Mouse (Mus musculus): ENCODE results near the gene Wdr48. TPM values are rescaled to one million over a fixed set of nuclear protein-coding genes. Genes with fewer than 3 reads are reported as not detected.

Wdr48 gene
- polyA plus RNA-seq (2014; fragmentation: Nextera tagmentation; extraction: Ambion mirVana), result 45.6 and 49.2 TPM in 2 replicates

DNA sequence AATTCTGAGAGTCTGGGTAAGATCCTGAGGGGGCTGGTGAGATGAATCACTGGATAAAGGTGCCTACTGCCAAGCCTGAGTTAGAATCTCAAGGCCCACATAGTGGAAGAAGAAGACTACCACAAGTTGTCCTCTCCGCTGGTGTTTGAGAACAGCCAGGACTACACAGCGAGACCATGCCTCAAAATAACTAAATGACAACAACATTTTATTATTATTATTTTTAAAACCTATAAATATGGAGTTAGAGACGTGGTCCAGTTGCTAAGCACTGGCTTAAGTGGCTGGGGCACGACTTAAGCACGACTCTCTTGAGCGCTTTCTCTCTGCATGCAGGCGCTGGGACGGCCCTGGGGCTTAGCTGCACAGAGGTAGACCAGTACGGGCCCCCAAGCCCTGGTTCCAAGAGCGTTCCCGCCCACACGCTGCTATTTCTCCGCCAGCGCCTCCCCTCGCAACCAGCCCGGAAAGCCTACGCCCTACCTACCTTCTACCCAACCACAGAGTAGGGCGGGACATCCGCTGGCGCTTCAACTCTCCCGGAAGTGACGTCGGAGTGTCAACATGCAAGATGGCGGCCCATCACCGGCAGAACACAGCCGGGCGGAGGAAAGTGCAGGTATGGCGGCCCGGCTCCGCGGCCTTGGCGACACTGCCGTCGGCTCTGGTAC lies at the start of gene Wdr48:
TSS of gene Wdr48 (plus strand) at position 540 of the 671 bp plus-strand sequence.
- Histone ChIP-seq H3K4me3 (ENCODE audit: low read depth, low read length) (peak within 1 kb of the TSS; percentile 96), H3K4me2 (peak within 1 kb of the TSS; percentile 89), H3K27ac (ENCODE audit: low read depth, low read length) (peak within 1 kb of the TSS; percentile 68), H3K9me3 (ENCODE audit: control insufficient read depth, low read length) (no peaks in the 10 kb centered on the region), H3K9ac (ENCODE audit: low read depth, low read length) (peak within 1 kb of the TSS; percentile 83), H3K4me1 (replicated peaks; ENCODE audit: control insufficient read depth, insufficient read depth, low read length) (peaks cover 8% of the 10 kb centered on the region), H3K27me3 (replicated peaks; ENCODE audit: control insufficient read depth, insufficient read depth, low read length) (no peaks in the 10 kb centered on the region), H3K36me3 (ENCODE audit: control insufficient read depth, insufficient read depth, low read length) (no peaks in the 10 kb centered on the region)
- DNase-seq (ENCODE audit: low spot score) (peak; percentile 94), ATAC-seq (replicated peaks; ENCODE audit: low FRiP score) (peak; percentile 99)
- WGBS, result 3% methylated on average over 34 of the region's 34 CpGs

DNA sequence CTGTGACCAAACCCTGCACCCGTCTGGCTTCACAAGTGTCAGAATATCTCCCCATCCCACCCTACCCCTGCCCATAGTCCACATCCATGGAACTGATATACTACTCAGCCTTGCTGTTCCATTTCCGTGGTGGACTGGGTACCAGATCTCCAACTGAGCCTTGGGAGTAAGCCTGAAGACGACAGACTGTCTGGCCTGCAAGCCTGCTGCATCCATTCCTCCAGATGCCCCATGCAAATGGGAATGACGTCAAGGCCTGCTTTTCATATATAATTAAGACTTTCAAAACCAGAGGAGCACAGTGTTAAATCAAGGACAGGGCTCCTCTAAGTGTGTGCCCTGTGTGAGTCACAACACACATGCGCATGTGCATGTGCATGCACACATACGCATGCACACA lies 47.5 kb upstream of the Wdr48 start:
- Histone ChIP-seq H3K27me3 (replicated peaks; ENCODE audit: control insufficient read depth, insufficient read depth, low read length) (no peaks in the 10 kb centered on the region), H3K4me3 (ENCODE audit: low read depth, low read length) (no peak overlapping the region), H3K4me1 (replicated peaks; ENCODE audit: control insufficient read depth, insufficient read depth, low read length) (0 out of 2 replicates have a peak, but pooled peaks cover 3% of the 10 kb centered on the region), H3K9ac (ENCODE audit: low read depth, low read length) (no peak overlapping the region), H3K36me3 (ENCODE audit: control insufficient read depth, insufficient read depth, low read length) (no peaks in the 10 kb centered on the region), H3K9me3 (ENCODE audit: control insufficient read depth, low read length) (no peaks in the 10 kb centered on the region), H3K4me2 (no peak overlapping the region), H3K27ac (ENCODE audit: low read depth, low read length) (no peak overlapping the region)
- DNase-seq (ENCODE audit: low spot score), result no peak
- no peak for ATAC-seq (replicated peaks; ENCODE audit: low FRiP score)
- 79% methylated on average over 6 of the region's 6 CpGs for WGBS

- DNase-seq (ENCODE audit: low spot score) (no peak), ATAC-seq (replicated peaks; ENCODE audit: low FRiP score) (no peak)
- Histone ChIP-seq H3K9ac (ENCODE audit: low read depth, low read length) (no peak overlapping the region), H3K4me3 (ENCODE audit: low read depth, low read length) (no peak overlapping the region), H3K27me3 (replicated peaks; ENCODE audit: control insufficient read depth, insufficient read depth, low read length) (no peaks in the 10 kb centered on the region), H3K36me3 (ENCODE audit: control insufficient read depth, insufficient read depth, low read length) (no peaks in the 10 kb centered on the region), H3K27ac (ENCODE audit: low read depth, low read length) (no peak overlapping the region), H3K9me3 (ENCODE audit: control insufficient read depth, low read length) (no peaks in the 10 kb centered on the region), H3K4me1 (replicated peaks; ENCODE audit: control insufficient read depth, insufficient read depth, low read length) (no peaks in the 10 kb centered on the region), H3K4me2 (no peak overlapping the region)
- 48% methylated on average over 7 of the region's 7 CpGs for WGBS
Measured at GRCm38 (mm10) chr9:119848671-119849070, 46.0 kb upstream of the Wdr48 start.

- ATAC-seq (replicated peaks; ENCODE audit: low FRiP score) (no peak), DNase-seq (ENCODE audit: low spot score) (no peak)
- Histone ChIP-seq H3K27ac (ENCODE audit: low read depth, low read length) (no peak overlapping the region), H3K9me3 (ENCODE audit: control insufficient read depth, low read length) (no peaks in the 10 kb centered on the region), H3K36me3 (ENCODE audit: control insufficient read depth, insufficient read depth, low read length) (no peaks in the 10 kb centered on the region), H3K4me2 (no peak overlapping the region), H3K4me3 (ENCODE audit: low read depth, low read length) (no peak overlapping the region), H3K9ac (ENCODE audit: low read depth, low read length) (no peak overlapping the region), H3K27me3 (replicated peaks; ENCODE audit: control insufficient read depth, insufficient read depth, low read length) (no peaks in the 10 kb centered on the region), H3K4me1 (replicated peaks; ENCODE audit: control insufficient read depth, insufficient read depth, low read length) (no peaks in the 10 kb centered on the region)
- 30% methylated on average over 8 of the region's 8 CpGs for WGBS
Measured at GRCm38 (mm10) chr9:119849214-119849613, 45.5 kb upstream of the Wdr48 start.

- no peak for DNase-seq (ENCODE audit: low spot score)
- Histone ChIP-seq H3K9ac (ENCODE audit: low read depth, low read length) (no peak overlapping the region), H3K4me1 (replicated peaks; ENCODE audit: control insufficient read depth, insufficient read depth, low read length) (no peaks in the 10 kb centered on the region), H3K27ac (ENCODE audit: low read depth, low read length) (no peak overlapping the region), H3K27me3 (replicated peaks; ENCODE audit: control insufficient read depth, insufficient read depth, low read length) (no peaks in the 10 kb centered on the region), H3K9me3 (ENCODE audit: control insufficient read depth, low read length) (no peaks in the 10 kb centered on the region), H3K4me3 (ENCODE audit: low read depth, low read length) (no peak overlapping the region), H3K4me2 (no peak overlapping the region), H3K36me3 (ENCODE audit: control insufficient read depth, insufficient read depth, low read length) (no peaks in the 10 kb centered on the region)
- no peak for ATAC-seq (replicated peaks; ENCODE audit: low FRiP score)
- 72% methylated on average over 10 of the region's 10 CpGs for WGBS
Measured at GRCm38 (mm10) chr9:119852347-119853030, 42.2 kb upstream of the Wdr48 start.

DNA sequence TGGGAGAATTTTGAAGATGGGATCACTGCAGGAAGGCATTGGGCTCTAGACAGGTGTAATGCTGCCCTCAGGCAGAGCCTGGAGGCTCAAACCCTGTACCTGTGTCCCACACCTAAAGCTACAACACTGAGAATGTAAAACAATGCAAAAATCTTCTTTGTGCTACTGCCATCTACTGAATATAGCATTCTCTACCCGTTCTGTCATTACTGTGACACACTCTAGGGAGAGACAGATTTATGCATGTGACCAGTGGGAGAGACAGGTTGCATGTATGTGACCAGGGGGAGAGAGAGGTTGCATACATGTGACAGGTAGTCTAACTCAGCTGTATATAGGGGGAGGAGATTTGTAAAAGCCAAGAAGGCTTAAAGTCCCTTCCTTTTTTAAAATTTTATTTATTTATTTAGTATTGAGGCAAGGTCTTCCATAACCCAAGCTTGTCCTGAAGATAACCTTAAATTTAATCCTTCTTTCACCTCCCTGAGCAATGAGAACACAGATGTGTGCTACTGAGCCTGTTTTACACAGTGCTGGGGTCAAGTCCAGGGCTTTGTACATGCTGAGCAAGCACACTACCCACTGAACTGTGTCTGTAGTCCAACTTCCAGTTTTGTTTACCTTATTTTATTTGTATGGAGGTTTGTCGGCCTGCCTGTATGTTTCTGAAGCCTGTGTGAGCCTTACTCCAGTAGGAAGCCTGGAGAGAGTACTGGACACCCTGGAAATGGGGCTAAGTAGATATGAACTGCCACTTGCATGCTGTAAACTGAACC lies 41.4 kb upstream of the Wdr48 start:
- Histone ChIP-seq H3K4me1 (replicated peaks; ENCODE audit: control insufficient read depth, insufficient read depth, low read length) (no peaks in the 10 kb centered on the region), H3K9ac (ENCODE audit: low read depth, low read length) (no peak overlapping the region), H3K4me3 (ENCODE audit: low read depth, low read length) (no peak overlapping the region), H3K36me3 (ENCODE audit: control insufficient read depth, insufficient read depth, low read length) (no peaks in the 10 kb centered on the region), H3K9me3 (ENCODE audit: control insufficient read depth, low read length) (no peaks in the 10 kb centered on the region), H3K27me3 (replicated peaks; ENCODE audit: control insufficient read depth, insufficient read depth, low read length) (no peaks in the 10 kb centered on the region), H3K4me2 (no peak overlapping the region), H3K27ac (ENCODE audit: low read depth, low read length) (no peak overlapping the region)
- ATAC-seq (replicated peaks; ENCODE audit: low FRiP score) (no peak), DNase-seq (ENCODE audit: low spot score) (no peak)
- 70% methylated on average over 2 of the region's 2 CpGs for WGBS

DNA sequence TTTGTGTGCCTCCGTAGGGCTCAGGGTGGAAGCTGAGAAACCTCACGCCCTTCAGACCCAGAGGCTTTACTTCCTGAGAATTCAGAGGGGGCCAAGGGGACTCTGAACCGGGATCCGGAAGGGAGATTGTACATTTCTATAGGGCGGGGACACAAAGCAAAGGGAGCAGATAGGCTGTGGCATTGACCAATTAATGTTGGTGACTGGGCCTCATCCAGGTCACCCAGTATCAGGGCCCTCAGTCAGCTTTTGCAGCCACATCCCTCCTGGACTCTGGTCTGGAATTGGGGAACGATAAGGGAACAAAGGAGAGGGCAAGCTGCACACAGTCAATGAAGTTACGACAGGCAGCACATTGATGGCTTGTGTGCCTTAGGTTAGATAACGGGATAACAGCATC lies 40.5 kb upstream of the Wdr48 start:
- WGBS, result 61% methylated on average over 8 of the region's 8 CpGs
- ATAC-seq (replicated peaks; ENCODE audit: low FRiP score), result no peak
- Histone ChIP-seq H3K4me1 (replicated peaks; ENCODE audit: control insufficient read depth, insufficient read depth, low read length) (no peaks in the 10 kb centered on the region), H3K27ac (ENCODE audit: low read depth, low read length) (no peak overlapping the region), H3K4me3 (ENCODE audit: low read depth, low read length) (no peak overlapping the region), H3K4me2 (no peak overlapping the region), H3K27me3 (replicated peaks; ENCODE audit: control insufficient read depth, insufficient read depth, low read length) (no peaks in the 10 kb centered on the region), H3K36me3 (ENCODE audit: control insufficient read depth, insufficient read depth, low read length) (no peaks in the 10 kb centered on the region), H3K9ac (ENCODE audit: low read depth, low read length) (no peak overlapping the region), H3K9me3 (ENCODE audit: control insufficient read depth, low read length) (no peaks in the 10 kb centered on the region)
- DNase-seq (ENCODE audit: low spot score), result no peak

- Histone ChIP-seq H3K27ac (ENCODE audit: low read depth, low read length) (no peak overlapping the region), H3K4me3 (ENCODE audit: low read depth, low read length) (no peak overlapping the region), H3K36me3 (ENCODE audit: control insufficient read depth, insufficient read depth, low read length) (no peaks in the 10 kb centered on the region), H3K9ac (ENCODE audit: low read depth, low read length) (no peak overlapping the region), H3K9me3 (ENCODE audit: control insufficient read depth, low read length) (no peaks in the 10 kb centered on the region), H3K4me1 (replicated peaks; ENCODE audit: control insufficient read depth, insufficient read depth, low read length) (no peaks in the 10 kb centered on the region), H3K27me3 (replicated peaks; ENCODE audit: control insufficient read depth, insufficient read depth, low read length) (no peaks in the 10 kb centered on the region), H3K4me2 (no peak overlapping the region)
- 60% methylated on average over 4 of the region's 4 CpGs for WGBS
- ATAC-seq (replicated peaks; ENCODE audit: low FRiP score) (no peak; the same call in 1 of the 2 replicates), DNase-seq (ENCODE audit: low spot score) (no peak)
Measured at GRCm38 (mm10) chr9:119887144-119887901, 7.4 kb upstream of the Wdr48 start.
